Mouse (Mus musculus): ENCODE measurements around the gene Abca8a. TPM values are rescaled to one million over a fixed set of nuclear protein-coding genes. Genes with fewer than 3 reads are reported as not detected.
"Not testable (repeated sequence)": the region's sequence is repeated elsewhere in the genome, so short reads cannot be mapped to it uniquely, and the experiment has no call there.

Gene Abca8a
- total RNA-seq, 2 experiments from 2014 or later, result 47.2 to 48.5 TPM

DNA sequence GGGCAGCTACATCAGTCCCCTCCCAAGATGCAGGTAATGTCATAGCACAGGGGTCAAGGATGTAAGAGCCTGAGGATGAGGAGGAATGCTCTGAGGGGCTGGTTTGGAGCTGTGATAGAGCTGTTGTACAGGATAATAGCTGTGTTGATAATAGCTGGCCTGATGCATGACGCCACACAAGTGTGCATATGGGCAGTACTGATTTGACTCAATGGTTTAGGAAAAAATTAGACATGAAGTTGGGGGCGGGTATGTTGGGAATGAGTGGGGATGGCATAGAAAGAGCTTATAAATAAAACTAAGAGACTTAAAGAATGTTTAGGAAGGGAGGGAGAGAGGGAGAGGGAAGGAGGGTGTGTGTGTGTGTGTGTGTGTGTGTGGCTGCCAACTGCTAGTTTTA, 105.5 kb downstream of the Abca8a start:
- DNase-seq, result no peak
- intact Hi-C loops (cut with DNase I), result no loop called here

DNA sequence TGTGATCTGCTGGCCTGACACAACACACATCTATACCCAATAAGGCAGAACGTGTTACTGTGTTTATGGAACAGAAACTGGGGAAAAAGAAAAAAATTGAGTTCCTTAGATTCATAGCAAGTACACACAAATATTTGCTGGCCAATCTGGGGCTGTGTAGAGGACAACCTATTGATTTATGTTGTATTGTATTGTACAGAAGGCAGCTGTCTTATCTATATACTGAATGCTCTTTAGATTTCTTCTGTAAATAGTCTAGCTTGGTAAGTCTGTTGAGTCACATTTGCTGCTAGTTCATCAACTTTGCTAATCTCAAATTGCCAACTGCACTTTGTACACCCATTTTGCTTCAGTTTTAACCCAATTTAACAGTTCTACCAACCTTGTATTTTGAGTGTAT, 107.6 kb downstream of the Abca8a start:
- intact Hi-C loops (cut with DNase I), result no loop called here
- no peak for DNase-seq

DNA sequence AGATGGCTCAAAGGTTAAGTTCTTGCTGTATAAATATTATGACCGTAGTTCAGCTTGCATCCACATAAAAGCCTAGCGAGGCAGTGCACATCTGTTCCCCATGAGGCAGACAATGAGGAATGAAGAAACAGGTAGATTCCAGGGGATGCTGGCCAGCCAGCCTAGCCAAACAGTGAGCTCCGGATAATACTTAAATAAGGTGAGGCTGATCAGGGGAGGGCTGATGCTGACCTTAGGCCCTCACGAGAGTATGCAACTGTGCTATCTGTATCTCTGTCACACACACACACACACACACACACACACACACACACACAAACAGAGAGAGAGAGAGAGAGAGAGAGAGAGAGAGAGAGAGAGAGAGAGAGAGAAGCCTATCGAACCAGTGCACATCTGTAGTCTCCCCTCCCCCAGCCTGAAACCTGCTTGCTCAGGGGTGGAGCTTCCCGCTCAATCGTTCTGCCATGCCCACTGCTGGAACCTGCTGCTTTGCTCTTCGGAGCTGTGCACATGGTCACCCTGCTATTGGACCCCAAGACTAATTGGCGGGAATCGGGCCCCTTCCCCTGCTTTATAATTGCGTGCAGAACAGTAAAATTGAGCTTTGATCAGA, 108.2 kb downstream of the Abca8a start:
- intact Hi-C loops (cut with DNase I), result not testable (repeated sequence)

DNA sequence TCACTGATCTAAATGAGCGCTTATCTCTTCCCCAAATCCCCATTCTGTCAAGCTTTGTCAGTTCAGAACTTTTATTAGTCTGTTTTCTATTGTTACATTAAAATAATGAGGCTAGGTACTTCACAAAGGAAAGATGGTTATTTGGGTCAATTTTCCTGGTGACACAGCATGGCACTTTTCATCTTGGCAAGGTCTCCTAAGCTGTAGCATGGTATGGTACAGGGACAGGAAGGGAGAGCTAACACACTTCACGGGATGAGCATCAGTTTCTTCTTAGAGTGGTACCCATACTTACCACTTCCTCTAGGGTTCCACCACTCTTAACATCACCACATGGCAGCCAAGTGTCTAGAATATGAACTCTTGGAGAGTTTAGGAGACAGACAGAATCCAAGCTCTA, 113.9 kb downstream of the Abca8a start:
- DNase-seq, result no peak
- intact Hi-C loops (cut with DNase I), result no loop called here

More for the DNA sequence above, 108.2 kb downstream of the Abca8a start:
- not testable (repeated sequence) for DNase-seq

Other genes starting within 250 kb of the Abca8a start
- 1 to 10 TPM; 7.1 to 7.4 TPM for gene Abca8b, start 100.1 kb downstream of the Abca8a start, total RNA-seq (2021)
- 10 to 100 TPM; 15.6 to 17.0 TPM for gene Abca9, start 72.2 kb upstream of the Abca8a start, total RNA-seq (2021)
- 1 to 10 TPM; 6.9 to 7.7 TPM for gene Abca6, start 155.8 kb upstream of the Abca8a start, total RNA-seq (2021)
- 10 to 100 TPM in 1 of 2 experiments, 1 to 10 TPM in 1; 9.8 to 12.3 TPM for gene Abca5, start 241.7 kb upstream of the Abca8a start, total RNA-seq (2021)